Mouse (Mus musculus) splenic B cell, adult 2 months (primary cell): ENCODE measurements around the gene Pate3.
"Not testable (repeated sequence)": the region's sequence is repeated elsewhere in the genome, so short reads cannot be mapped to it uniquely, and the experiment has no call there.

Source experiments
- DNase-seq: peaks from one replicate; pipeline ENCODE4 v3.0.0-alpha.2; 2011; ENCODE audit warnings: low read depth, low spot score
- H3K27me3 ChIP-seq: 2 replicates; pipeline ENCODE4 v1.6.1; 2012; ENCODE audit warnings: mild to moderate bottlenecking, low read length, moderate library complexity, mixed read lengths; ENCODE audit not compliant: control insufficient read depth, poor library complexity, insufficient read depth, severe bottlenecking
- H3K36me3 ChIP-seq: 2 replicates; pipeline ENCODE4 v1.6.1; 2012; ENCODE audit warnings: mild to moderate bottlenecking, low read length, moderate library complexity, mixed read lengths; ENCODE audit not compliant: control insufficient read depth, poor library complexity, insufficient read depth, severe bottlenecking

Pate3 gene

GRCm38 (mm10) chr9:35648102-35648501 lies at the start of gene Pate3:
Pate3 (minus strand) TSS chr9:35648202.
- no peak for DNase-seq
- Histone ChIP-seq H3K27me3 (no peaks in the 10 kb centered on the region), H3K36me3 (no peaks in the 10 kb centered on the region)

DNA sequence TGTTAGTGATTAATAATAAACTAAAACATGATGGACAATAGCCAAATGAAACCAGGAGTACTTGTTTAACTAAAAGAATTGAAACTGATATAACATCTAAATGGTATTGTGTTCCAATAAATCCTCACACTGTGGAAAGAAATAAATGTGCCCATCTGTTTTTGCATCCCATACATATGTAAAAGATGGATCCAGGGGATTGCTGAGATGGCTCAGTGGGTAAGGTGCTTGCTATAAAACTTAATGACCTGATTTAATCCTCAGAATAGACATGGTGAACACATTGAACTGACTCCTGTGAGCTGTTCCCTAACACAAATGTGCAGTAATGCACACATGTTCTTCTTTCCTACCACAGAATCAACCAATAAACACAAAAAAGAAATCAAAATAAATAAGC lies 43.9 kb upstream of the Pate3 start:
- no peaks in the 10 kb centered on the region for H3K27me3 ChIP-seq
- no peak for DNase-seq
- no peaks in the 10 kb centered on the region for H3K36me3 ChIP-seq

GRCm38 (mm10) chr9:35687013-35687412 lies 39.0 kb upstream of the Pate3 start, which contains the start of gene Pate1:
Pate1 (minus strand) TSS chr9:35687390.
- Histone ChIP-seq H3K36me3 (no peaks in the 10 kb centered on the region), H3K27me3 (no peaks in the 10 kb centered on the region)
- no peak for DNase-seq

DNA sequence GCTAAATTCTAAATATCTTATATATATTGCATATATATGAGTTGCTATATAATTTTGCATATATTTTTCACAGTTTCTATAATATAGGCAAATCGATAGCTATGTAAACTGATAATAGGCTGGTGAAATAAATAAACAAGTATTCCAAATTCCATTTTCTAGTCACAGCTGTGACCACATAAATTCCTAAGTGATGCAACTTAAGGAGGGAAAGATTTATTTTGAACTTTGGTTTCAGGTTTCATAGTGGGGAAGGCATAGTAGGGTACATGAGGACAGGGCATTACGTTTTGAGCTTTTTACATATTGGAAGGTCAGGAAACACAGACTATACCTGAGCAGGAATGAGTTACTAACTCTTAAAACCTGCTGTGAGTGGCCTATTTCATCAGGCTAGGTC lies 25.6 kb upstream of the Pate3 start:
- no peak for DNase-seq
- H3K27me3 ChIP-seq: no peaks in the 10 kb centered on the region
- H3K36me3 ChIP-seq: no peaks in the 10 kb centered on the region

DNA sequence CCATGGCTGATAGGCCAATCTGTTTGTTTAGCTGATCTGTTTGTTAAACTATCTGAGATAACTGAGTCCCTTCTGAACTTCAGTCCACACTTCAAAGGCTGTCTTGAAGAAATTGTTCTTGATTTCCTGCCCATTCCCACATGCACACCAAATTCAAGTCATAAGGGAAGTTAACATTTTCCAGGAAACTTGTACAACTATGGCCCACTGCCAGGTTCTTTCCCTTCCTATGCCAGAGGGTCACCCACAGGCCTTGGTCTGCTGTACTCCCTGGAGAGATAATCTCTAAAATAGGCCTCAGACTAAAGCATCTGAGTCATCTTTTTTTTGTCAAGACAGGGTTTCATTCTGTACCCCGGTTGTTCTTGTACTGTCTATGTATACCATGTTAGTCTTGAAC lies 15.0 kb downstream of the Pate3 start:
- no peaks in the 10 kb centered on the region for H3K27me3 ChIP-seq
- no peaks in the 10 kb centered on the region for H3K36me3 ChIP-seq
- DNase-seq: no peak

GRCm38 (mm10) chr9:35616784-35617183 lies 31.2 kb downstream of the Pate3 start:
- H3K27me3 ChIP-seq, DNase-seq, H3K36me3 ChIP-seq: not testable (repeated sequence)

DNA sequence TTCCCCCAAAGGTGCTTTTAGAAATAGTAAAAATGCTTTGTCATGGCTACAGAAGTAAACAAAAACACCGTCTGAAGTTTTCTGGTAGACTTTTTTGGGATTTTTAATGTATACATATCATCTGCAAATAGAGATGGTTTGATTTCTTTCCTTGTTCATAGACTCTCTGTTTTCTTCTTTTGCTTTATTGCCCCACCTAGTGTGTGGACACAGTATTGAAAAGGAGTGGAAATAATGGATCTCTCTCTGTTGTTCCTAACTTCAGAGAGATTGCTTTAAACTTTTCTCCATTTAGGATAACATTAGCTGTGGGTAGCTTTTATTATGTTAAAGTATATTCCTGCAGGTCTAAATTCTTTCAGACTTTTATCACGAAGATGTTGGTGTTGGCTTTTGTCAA lies 34.0 kb downstream of the Pate3 start:
- DNase-seq: peak; percentile 19
- no peaks in the 10 kb centered on the region for H3K36me3 ChIP-seq
- H3K27me3 ChIP-seq: no peaks in the 10 kb centered on the region

GRCm38 (mm10) chr9:35611841-35612240 lies 36.2 kb downstream of the Pate3 start, which contains the start of gene Pate4:
Pate4 (minus strand) TSS chr9:35611941.
- Histone ChIP-seq H3K36me3 (no peaks in the 10 kb centered on the region), H3K27me3 (no peaks in the 10 kb centered on the region)
- no peak for DNase-seq

GRCm38 (mm10) chr9:35607647-35608405 lies 40.2 kb downstream of the Pate3 start:
- Histone ChIP-seq H3K36me3 (no peaks in the 10 kb centered on the region), H3K27me3 (no peaks in the 10 kb centered on the region)
- no peak for DNase-seq
